Mouse (Mus musculus): Measurements from ENCODE around the gene Clic3.

GRCm38 (mm10) chr2:25452951-25453350 is 3.7 kb upstream of the Clic3 start:
- TF ChIP-seq CHD1 (IDR thresholded peaks at IDR 0.05; ENCODE audit: low read depth, low read length) (no peak), POLR2AphosphoS2 (IDR thresholded peaks at IDR 0.05; ENCODE audit: low read length) (no peak), CTCF (IDR thresholded peaks at IDR 0.05 in 2 of 3, conservative IDR thresholded peaks at IDR 0.05 in 1 of 3; ENCODE audit: control insufficient read depth in 1 of 3, insufficient read depth in 1 of 3, low read depth in 2 of 3, low read length in 3 of 3, poor library complexity in 1 of 3, severe bottlenecking in 1 of 3) (no peak), HCFC1 (IDR thresholded peaks at IDR 0.05; ENCODE audit: low read depth, low read length) (no peak), TAL1 (IDR thresholded peaks at IDR 0.05; ENCODE audit: low read length) (no peak), POLR2A (IDR thresholded peaks at IDR 0.05; ENCODE audit: control insufficient read depth in 1 of 2, insufficient read depth in 1 of 2, low read depth in 1 of 2, low read length in 2 of 2, poor library complexity in 1 of 2) (no peak), MEF2A (IDR thresholded peaks at IDR 0.05; ENCODE audit: extremely low read depth, insufficient replicate concordance, low read depth, low read length, poor library complexity, severe bottlenecking) (no peak), MYC (IDR thresholded peaks at IDR 0.05; ENCODE audit: low read depth, low read length) (no peak), USF2 (IDR thresholded peaks at IDR 0.05; ENCODE audit: borderline replicate concordance in 1 of 2, insufficient read depth in 1 of 2, low read depth in 1 of 2, low read length in 2 of 2) (no peak), USF1 (IDR thresholded peaks at IDR 0.05; ENCODE audit: low read depth, low read length) (no peak), KAT2A (conservative IDR thresholded peaks at IDR 0.05; ENCODE audit: low read depth, low read length) (no peak)
